Mouse (Mus musculus): Measurements from ENCODE around the gene Wnk2. TPM values are rescaled to one million over a fixed set of nuclear protein-coding genes. Genes with fewer than 3 reads are reported as not detected.

Gene Wnk2
- total and polyA plus RNA-seq, 3 experiments: 30.9 to 79.4 (median 66.7) TPM

GRCm38 (mm10) chr13:49192156-49192855 lies 44.5 kb upstream of the Wnk2 start:
- no peak for TF ChIP-seq POLR2A (IDR thresholded peaks at IDR 0.05; ENCODE audit: insufficient read depth, low read depth, low read length)
- no peak for TF ChIP-seq EP300 (IDR thresholded peaks at IDR 0.05; ENCODE audit: insufficient read depth, low read depth, low read length)
- no peak for TF ChIP-seq CTCF (IDR thresholded peaks at IDR 0.05)

DNA sequence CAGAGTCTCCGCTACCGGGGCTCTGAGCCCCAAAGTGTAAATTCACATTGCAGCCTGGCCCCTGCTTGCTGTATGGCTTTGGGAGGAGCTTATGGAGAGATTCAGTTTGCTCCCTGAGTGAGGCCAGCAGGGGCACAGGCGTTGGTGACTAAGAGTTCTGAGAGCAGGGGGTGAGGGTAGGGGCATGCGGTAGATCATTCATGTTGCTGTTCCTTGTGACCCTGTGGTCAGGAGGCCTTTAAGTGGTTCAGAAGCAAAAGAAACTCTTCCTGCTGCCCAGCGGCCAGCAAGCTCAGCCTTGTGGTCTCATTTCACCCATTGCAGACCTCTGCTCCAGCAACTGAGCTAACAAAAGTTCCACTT lies 43.8 kb upstream of the Wnk2 start:
- Histone ChIP-seq H3K4me3 (no peak overlapping the region), H3K79me2 (replicated peaks; ENCODE audit: control insufficient read depth, insufficient read depth, low read length) (no peaks in the 10 kb centered on the region), H3K27ac (no peak overlapping the region), H3K4me1 (ENCODE audit: control insufficient read depth, insufficient read depth, low read length) (peaks cover 24% of the 10 kb centered on the region), H3K36me3 (ENCODE audit: control insufficient read depth, insufficient read depth, low read length) (peaks cover 2% of the 10 kb centered on the region; the same call in 1 of the 2 replicates), H3K27me3 (ENCODE audit: control insufficient read depth, insufficient read depth, low read length) (no peaks in the 10 kb centered on the region), H3K9ac (ENCODE audit: low read depth, low read length) (no peak overlapping the region)
- no peak for TF ChIP-seq EP300 (IDR thresholded peaks at IDR 0.05; ENCODE audit: insufficient read depth, low read depth, low read length)
- 86% methylated on average over 5 of the region's 5 CpGs for WGBS
- intact Hi-C loops (cut with DNase I): loop anchor here (2.0 kb wide), 1 partner anchor 19 kb away; no protein-coding TSS in a partner anchor
- DNase-seq: no peak

More at GRCm38 (mm10) chr13:49192156-49192855, 44.5 kb upstream of the Wnk2 start:
- WGBS: 79% methylated on average over 16 of the region's 16 CpGs
- H3K27ac ChIP-seq: no peak overlapping the region
- no peak overlapping the region for H3K9ac ChIP-seq (ENCODE audit: low read depth, low read length)
- intact Hi-C loops (cut with DNase I): no loop called here
- DNase-seq: no peak
- H3K79me2 ChIP-seq (replicated peaks; ENCODE audit: control insufficient read depth, insufficient read depth, low read length): no peaks in the 10 kb centered on the region
- H3K36me3 ChIP-seq (ENCODE audit: control insufficient read depth, insufficient read depth, low read length): peaks cover 2% of the 10 kb centered on the region; the same call in 1 of the 2 replicates
- H3K4me1 ChIP-seq (ENCODE audit: control insufficient read depth, insufficient read depth, low read length): peaks cover 25% of the 10 kb centered on the region
- no peaks in the 10 kb centered on the region for H3K27me3 ChIP-seq (ENCODE audit: control insufficient read depth, insufficient read depth, low read length)
- no peak overlapping the region for H3K4me3 ChIP-seq

- intact Hi-C loops (cut with DNase I): loop anchor here (2.0 kb wide), 1 partner anchor 20 kb away; no protein-coding TSS in a partner anchor
- WGBS: 71% methylated on average over 7 of the region's 7 CpGs
- H3K4me1 ChIP-seq (ENCODE audit: control insufficient read depth, insufficient read depth, low read length): peaks cover 26% of the 10 kb centered on the region
Measured at GRCm38 (mm10) chr13:49190876-49191672, 43.3 kb upstream of the Wnk2 start.

DNA sequence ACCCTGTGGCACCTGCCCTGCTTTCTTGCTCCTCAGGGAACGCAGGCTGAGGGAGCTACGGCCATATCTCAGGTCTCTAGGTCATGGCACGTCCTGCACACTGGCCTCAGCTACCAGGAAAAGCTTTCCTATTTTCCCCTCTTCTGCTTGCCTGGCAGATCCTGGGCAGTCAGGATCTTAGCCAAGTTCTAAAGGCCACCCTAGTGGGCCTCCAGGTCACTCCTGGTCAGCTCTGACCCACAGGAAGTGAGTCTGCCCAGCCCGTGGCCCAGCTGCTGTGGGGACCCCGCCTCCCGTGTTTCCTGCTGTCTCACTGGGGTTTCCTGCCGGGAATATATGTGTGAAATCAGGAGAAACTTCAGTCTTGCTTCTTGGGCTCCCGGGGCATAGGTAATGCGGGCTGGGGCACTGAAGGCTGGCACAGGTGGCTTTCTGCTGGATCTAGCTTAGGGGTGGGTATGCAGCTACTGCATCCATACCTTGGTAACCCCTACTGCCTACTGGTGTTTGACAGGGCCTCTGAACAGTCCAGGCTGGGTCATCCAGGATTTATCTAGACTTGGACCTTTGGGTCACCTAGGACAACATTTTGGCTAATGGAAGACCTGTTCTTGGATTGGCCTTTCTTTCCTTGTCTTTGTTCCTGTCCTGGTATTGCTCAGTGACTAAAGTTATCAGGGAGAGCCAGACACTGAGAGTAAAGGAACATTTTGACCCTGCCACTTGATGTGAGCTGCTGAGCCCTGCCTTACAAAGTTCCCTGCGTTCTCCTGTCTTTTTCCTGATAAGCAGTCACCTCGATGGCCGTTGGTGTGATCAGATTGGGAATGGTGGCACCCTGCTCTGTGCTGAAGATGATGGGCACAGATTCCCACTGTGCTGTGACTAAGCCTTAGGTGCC lies 42.4 kb upstream of the Wnk2 start:
- 24% methylated on average over 12 of the region's 12 CpGs for WGBS
- Histone ChIP-seq H3K4me3 (no peak overlapping the region), H3K27ac (peak overlapping the region; percentile 99), H3K9ac (ENCODE audit: low read depth, low read length) (peak overlapping the region; percentile 23), H3K4me1 (ENCODE audit: control insufficient read depth, insufficient read depth, low read length) (peaks cover 26% of the 10 kb centered on the region), H3K36me3 (ENCODE audit: control insufficient read depth, insufficient read depth, low read length) (no peaks in the 10 kb centered on the region), H3K79me2 (replicated peaks; ENCODE audit: control insufficient read depth, insufficient read depth, low read length) (no peaks in the 10 kb centered on the region), H3K27me3 (ENCODE audit: control insufficient read depth, insufficient read depth, low read length) (no peaks in the 10 kb centered on the region)
- DNase-seq: peak; percentile 71 to 81
- TF ChIP-seq EP300 (IDR thresholded peaks at IDR 0.05; ENCODE audit: insufficient read depth, low read depth, low read length) (0 out of 2 replicates have a peak, but pooled peaks have one; percentile 42), CTCF (IDR thresholded peaks at IDR 0.05) (0 out of 2 replicates have a peak, but pooled peaks have one; percentile 3), POLR2A (IDR thresholded peaks at IDR 0.05; ENCODE audit: insufficient read depth, low read depth, low read length) (no peak)
- intact Hi-C loops (cut with DNase I): loop anchor here (2.0 kb wide), 1 partner anchor 21 kb away; no protein-coding TSS in a partner anchor

More at GRCm38 (mm10) chr13:49190876-49191672, 43.3 kb upstream of the Wnk2 start:
- no peak for DNase-seq
- H3K27me3 ChIP-seq (ENCODE audit: control insufficient read depth, insufficient read depth, low read length): no peaks in the 10 kb centered on the region
- TF ChIP-seq EP300 (IDR thresholded peaks at IDR 0.05; ENCODE audit: insufficient read depth, low read depth, low read length) (no peak), CTCF (IDR thresholded peaks at IDR 0.05) (no peak), POLR2A (IDR thresholded peaks at IDR 0.05; ENCODE audit: insufficient read depth, low read depth, low read length) (no peak)
- no peak overlapping the region for H3K9ac ChIP-seq (ENCODE audit: low read depth, low read length)
- H3K4me3 ChIP-seq: no peak overlapping the region
- no peaks in the 10 kb centered on the region for H3K36me3 ChIP-seq (ENCODE audit: control insufficient read depth, insufficient read depth, low read length)
- H3K27ac ChIP-seq: peak overlapping the region; percentile 99
- no peaks in the 10 kb centered on the region for H3K79me2 ChIP-seq (replicated peaks; ENCODE audit: control insufficient read depth, insufficient read depth, low read length)

DNA sequence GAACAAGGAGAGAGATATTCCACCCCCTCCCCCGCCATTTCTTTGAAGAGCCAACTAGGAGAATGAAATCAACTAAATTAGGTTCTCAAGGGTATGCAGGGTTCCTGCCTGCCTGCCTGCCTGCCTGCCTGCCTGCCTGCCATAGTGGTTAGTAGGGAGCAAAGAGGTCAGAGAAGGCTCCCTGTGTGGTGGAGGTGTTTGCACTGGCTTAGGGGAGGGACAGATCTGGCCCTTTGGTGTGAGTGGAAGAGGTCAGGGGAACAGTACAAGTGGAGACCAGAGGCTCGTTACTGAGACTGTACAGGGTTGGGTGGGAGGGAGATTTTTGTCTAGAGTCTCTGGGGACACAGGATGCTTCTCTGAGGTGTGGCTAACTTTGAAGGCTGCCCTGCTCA lies 41.1 kb upstream of the Wnk2 start:
- no peaks in the 10 kb centered on the region for H3K27me3 ChIP-seq (ENCODE audit: control insufficient read depth, insufficient read depth, low read length)
- no peaks in the 10 kb centered on the region for H3K79me2 ChIP-seq (replicated peaks; ENCODE audit: control insufficient read depth, insufficient read depth, low read length)
- H3K4me3 ChIP-seq: no peak overlapping the region
- DNase-seq: no peak
- peak overlapping the region; percentile 99 for H3K27ac ChIP-seq
- TF ChIP-seq EP300 (IDR thresholded peaks at IDR 0.05; ENCODE audit: insufficient read depth, low read depth, low read length): no peak
- H3K36me3 ChIP-seq (ENCODE audit: control insufficient read depth, insufficient read depth, low read length): no peaks in the 10 kb centered on the region
- intact Hi-C loops (cut with DNase I): no loop called here
- WGBS: 67% methylated on average over 2 of the region's 2 CpGs
- H3K4me1 ChIP-seq (ENCODE audit: control insufficient read depth, insufficient read depth, low read length): peaks cover 26% of the 10 kb centered on the region
- H3K9ac ChIP-seq (ENCODE audit: low read depth, low read length): peak overlapping the region; percentile 83; the same call in 1 of the 2 replicates
